Mouse (Mus musculus): ENCODE results near the gene 2810459M11Rik. TPM values are rescaled to one million over a fixed set of nuclear protein-coding genes. Genes with fewer than 3 reads are reported as not detected.

The 2810459M11Rik gene
- 0.27 to 0.33 TPM in 2 of 4 replicates, not detected in the others for total RNA-seq (2023)

GRCm38 (mm10) chr1:86045848-86046805, at the start of gene 2810459M11Rik:
TSS of gene 2810459M11Rik (plus strand) at chr1:86045863.

GRCm38 (mm10) chr1:86016516-86016915, 29.1 kb upstream of the 2810459M11Rik start, which contains the start of gene Spata3:
TSS of gene Spata3 (plus strand) at chr1:86016816.

DNA sequence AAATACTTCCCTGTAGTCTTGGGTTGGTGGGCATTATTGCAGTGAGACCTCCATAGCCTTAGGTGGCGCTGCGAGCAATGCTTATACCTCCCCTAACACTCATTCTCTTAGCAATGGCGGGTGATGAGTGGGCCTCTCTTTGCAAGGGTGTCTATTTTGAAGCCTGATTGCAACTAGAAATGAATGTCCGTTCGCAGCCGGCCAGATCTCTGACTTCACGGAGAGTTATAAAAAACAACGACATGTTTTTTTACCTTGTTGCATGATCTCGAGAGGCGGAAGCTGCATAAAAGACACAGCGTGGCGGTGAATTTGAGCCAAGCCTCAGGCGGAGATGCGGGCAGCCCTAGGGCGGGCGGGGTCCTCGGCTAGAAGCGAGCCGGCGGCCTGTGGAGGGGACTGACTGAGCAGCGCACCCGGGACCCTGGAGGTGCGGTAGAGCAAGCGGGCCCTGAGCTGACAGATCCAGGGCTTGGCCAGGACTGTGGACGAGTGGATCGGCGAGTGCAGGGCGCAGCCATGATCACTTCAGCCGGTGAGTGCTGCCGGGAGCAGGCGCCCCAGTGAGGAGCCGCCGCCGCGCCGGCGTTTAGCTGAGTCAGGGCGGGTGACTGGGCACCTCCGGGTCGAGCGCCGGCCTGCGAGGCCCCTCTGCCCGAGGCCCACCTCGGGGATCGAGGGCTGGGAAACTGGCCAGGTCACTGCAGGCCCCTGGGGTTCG, 18.8 kb downstream of the 2810459M11Rik start, which contains the start of gene Psmd1:
Psmd1 (plus strand) TSS at position 117 of the 721 bp plus-strand sequence.

Other genes with a start within 250 kb of the 2810459M11Rik start
- gene Itm2c, start 151.6 kb upstream of the 2810459M11Rik start, total RNA-seq (2023): 18.0 to 23.6 TPM (median 20.4 TPM) in 4 replicates
- 0.50 to 1.2 TPM (median 0.86 TPM) in 3 of 4 replicates, not detected in the other for gene 4933407L21Rik, start 117.4 kb upstream of the 2810459M11Rik start, total RNA-seq (2023)
- 2.0 to 2.7 TPM (median 2.5 TPM) in 4 replicates for gene Gpr55, start 84.9 kb upstream of the 2810459M11Rik start, total RNA-seq (2023)
- not detected in 4 replicates for gene Spata3, start 29.0 kb upstream of the 2810459M11Rik start, total RNA-seq (2023)
- 53.8 to 58.4 TPM (median 57.8 TPM) in 4 replicates for gene Psmd1, start 18.5 kb downstream of the 2810459M11Rik start, total RNA-seq (2023)
- not detected in 4 replicates for gene Htr2b, start 66.1 kb downstream of the 2810459M11Rik start, total RNA-seq (2023)
- gene Gm21972, start 87.8 kb downstream of the 2810459M11Rik start, total RNA-seq (2023): 1.9 to 2.3 TPM (median 2.0 TPM) in 3 of 4 replicates, not detected in the other
- gene Armc9, start 108.9 kb downstream of the 2810459M11Rik start, total RNA-seq (2023): 5.3 to 7.1 TPM (median 6.6 TPM) in 4 replicates